Mouse (Mus musculus) embryonic facial prominence, embryonic 10.5 days (tissue): ENCODE results near the gene Hpcal1. TPM values are rescaled to one million over a fixed set of nuclear protein-coding genes. Genes with fewer than 3 reads are reported as not detected.

ENCODE experiments used
- DNase-seq: peaks from one replicate; pipeline ENCODE4 v3.0.0-alpha.2; 2017; ENCODE audit warnings: low spot score
- H3K27ac ChIP-seq: fragments of 300-500 bp; sonication (generic); replicated peaks from 2 replicates; pipeline ENCODE4 v1.5.1; 2016; ENCODE audit warnings: mild to moderate bottlenecking
- H3K27me3 ChIP-seq: fragments of 300-500 bp; sonication (generic); replicated peaks from 2 replicates; pipeline ENCODE4 v1.6.1; 2016; ENCODE audit warnings: low read depth, mild to moderate bottlenecking; ENCODE audit not compliant: poor library complexity, severe bottlenecking
- H3K36me3 ChIP-seq: fragments of 300-500 bp; sonication (generic); replicated peaks from 2 replicates; pipeline ENCODE4 v1.6.1; 2016; ENCODE audit warnings: mild to moderate bottlenecking, moderate library complexity
- H3K4me1 ChIP-seq: fragments of 300-500 bp; sonication (generic); 2 replicates; pipeline ENCODE4 v1.6.1; 2016
- H3K4me3 ChIP-seq: fragments of 300-500 bp; sonication (generic); 2 replicates; pipeline ENCODE4 v1.5.1; 2016; ENCODE audit warnings: mild to moderate bottlenecking, moderate library complexity
- H3K9me3 ChIP-seq: fragments of 300-500 bp; sonication (generic); 2 replicates; pipeline ENCODE4 v1.6.1; 2016; ENCODE audit warnings: mild to moderate bottlenecking
- WGBS: fragments of 180-500 bp; shearing (Covaris S2); methylation state at CpG from one replicate; pipeline ENCODE4 v1.1.7; 2016; 5-methylcytosine and 5-hydroxymethylcytosine counted together
- polyA plus RNA-seq: library from polyadenylated mRNA; unstranded; fragments of >200 nt; fragmentation: Nextera tagmentation; extraction: Ambion mirVana; gene quantifications from 2 replicates; pipeline ENCODE4 v1.2.1, GENCODE M21; 2016

Hpcal1 gene
- polyA plus RNA-seq, 1 experiment from 2014 or later, result 37.4 TPM

DNA sequence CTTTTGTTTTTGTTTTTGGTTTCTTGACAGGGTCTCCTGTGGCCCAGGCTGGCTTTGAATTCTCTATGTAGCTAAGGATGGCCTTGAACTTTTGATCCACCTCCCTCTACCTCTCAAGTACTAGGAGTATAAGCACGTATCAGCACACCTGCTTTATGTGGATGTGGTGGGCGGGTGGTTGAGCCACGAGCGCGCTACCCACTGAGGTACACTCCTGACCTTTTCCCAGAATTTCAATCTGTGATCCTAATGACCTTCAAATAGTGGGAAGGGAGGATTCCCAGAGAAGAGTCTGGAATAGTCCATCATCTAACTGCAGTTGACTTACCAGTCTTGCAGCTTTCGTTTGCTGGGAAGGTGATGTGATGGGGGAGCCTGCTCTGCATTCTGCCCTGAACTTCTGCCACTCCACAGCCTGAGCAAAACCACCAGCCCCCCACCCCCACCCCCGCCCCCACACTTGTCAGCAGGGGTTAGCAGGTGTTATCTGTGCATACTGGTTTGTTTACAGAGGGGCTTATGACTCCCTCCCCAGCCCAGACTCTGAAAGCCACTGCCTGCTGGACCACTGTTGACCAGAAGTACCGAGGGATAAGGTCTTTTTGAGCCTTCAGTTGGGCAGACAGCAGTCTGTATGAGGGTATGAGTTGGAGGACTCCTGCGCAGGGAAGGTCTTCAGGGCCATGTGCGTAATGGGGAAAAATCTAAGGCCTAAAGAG, 46.4 kb downstream of the Hpcal1 start:
- no peaks in the 10 kb centered on the region for H3K27me3 ChIP-seq
- WGBS, result 78% methylated on average over 10 of the region's 10 CpGs
- no peak overlapping the region for H3K4me3 ChIP-seq
- no peaks in the 10 kb centered on the region for H3K36me3 ChIP-seq
- no peaks in the 10 kb centered on the region for H3K9me3 ChIP-seq
- no peak overlapping the region for H3K27ac ChIP-seq
- no peak for DNase-seq
- peaks cover 57% of the 10 kb centered on the region for H3K4me1 ChIP-seq

DNA sequence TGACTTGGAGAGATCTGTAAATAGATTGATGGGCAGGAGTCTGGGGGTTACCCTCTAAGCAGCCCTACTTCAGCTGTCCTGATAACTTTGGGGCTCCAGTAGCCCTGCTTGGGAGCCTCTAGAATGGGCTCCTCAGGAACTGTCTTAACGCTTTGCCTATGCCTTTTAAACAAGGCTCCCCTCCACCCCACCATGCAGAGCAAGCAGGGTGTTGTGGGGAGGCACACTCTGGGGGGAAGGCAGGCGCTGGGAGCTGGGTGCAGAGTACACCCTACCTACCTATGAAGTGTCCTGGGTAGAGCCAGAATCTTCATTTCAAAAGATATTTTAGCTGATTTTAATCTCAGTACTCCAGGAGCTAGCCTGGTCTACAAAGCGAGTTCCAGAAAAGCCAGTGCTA, 47.2 kb downstream of the Hpcal1 start:
- H3K4me3 ChIP-seq, result no peak overlapping the region
- WGBS, result 79% methylated on average over 3 of the region's 3 CpGs
- H3K36me3 ChIP-seq, result no peaks in the 10 kb centered on the region
- H3K9me3 ChIP-seq, result no peaks in the 10 kb centered on the region
- H3K4me1 ChIP-seq, result peaks cover 57% of the 10 kb centered on the region
- H3K27me3 ChIP-seq, result no peaks in the 10 kb centered on the region
- no peak overlapping the region for H3K27ac ChIP-seq
- no peak for DNase-seq

DNA sequence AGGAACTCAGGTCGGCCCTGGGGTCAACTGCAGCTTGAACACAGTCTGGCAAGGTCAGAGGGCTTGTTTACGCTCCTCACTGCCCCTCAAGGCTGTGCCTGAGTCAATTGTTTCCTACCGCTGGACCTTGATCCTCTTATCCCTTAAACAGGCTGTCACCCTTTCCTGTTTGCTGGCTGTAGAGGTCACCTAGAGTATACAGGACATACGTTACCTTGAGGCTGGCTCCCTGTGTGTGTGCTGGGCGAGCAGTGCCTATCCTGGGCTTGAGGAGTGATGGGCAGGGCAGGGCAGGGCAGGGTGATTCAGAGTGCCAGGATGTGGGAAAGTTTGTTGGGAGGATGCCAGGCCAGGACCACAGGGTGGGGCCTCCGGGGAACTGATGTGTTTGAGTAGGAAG, 47.8 kb downstream of the Hpcal1 start:
- WGBS, result 26% methylated on average over 6 of the region's 6 CpGs
- no peak for DNase-seq
- Histone ChIP-seq H3K9me3 (no peaks in the 10 kb centered on the region), H3K4me3 (no peak overlapping the region), H3K4me1 (peaks cover 56% of the 10 kb centered on the region), H3K36me3 (no peaks in the 10 kb centered on the region), H3K27me3 (no peaks in the 10 kb centered on the region), H3K27ac (no peak overlapping the region)

DNA sequence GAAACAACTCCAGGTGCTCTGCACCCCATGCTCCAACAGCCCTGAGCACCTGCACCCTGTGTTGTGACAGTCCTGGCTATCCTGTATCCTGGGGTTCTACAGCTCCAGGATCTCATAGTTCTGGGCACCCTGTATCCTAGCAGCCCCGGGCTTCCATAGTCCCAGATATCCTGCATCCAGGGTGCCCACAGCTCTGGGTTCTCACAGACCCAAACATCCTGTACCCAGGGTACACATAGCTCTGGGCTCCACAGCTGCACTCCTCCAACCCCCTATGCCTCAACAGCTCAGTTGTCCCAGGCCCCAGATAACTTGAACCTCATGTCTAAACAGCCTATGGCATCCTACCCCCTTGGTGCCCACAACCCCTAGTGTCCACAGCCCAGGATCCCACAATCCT, 49.6 kb downstream of the Hpcal1 start:
- no peak for DNase-seq
- 91% methylated on average over 1 of the region's 1 CpGs for whole genome bisulfite sequencing
- no peak overlapping the region for H3K4me3 ChIP-seq
- H3K27ac ChIP-seq, result no peak overlapping the region
- no peaks in the 10 kb centered on the region for H3K9me3 ChIP-seq
- no peaks in the 10 kb centered on the region for H3K27me3 ChIP-seq
- no peaks in the 10 kb centered on the region for H3K36me3 ChIP-seq
- H3K4me1 ChIP-seq, result peaks cover 52% of the 10 kb centered on the region

DNA sequence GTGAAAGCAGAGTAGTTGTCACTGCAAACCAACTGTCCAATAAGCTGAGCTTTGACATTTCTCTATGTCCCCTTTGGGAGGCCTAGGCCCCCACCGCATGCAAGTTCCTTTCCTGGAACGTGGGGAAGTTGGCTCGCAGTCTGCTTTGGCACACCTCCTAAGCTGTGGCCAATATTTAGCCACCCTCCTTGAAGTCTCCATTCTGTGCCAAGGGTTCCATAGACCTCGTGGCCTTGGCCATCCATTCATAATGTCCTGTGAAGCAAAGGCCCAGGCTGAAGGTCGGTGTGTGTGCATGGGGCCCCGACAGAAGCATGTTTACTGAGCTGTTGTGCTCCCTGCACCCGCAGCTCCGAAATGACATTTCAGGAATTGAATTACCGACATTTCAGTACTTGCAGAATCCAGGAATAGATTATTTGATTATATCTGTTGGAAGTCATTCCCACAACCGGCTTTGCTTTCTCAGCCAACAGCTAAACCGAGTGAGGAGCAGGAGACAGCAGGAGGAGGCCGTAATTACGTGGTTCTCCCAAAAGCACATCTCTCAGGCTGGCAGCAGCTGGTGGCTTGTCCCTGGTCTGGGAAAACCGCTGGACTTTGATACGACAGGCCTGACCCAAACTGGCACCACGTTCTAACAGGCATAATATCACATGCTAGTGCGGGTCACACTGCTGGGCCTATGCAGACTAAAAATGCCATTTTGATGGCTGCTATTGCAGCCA, 51.1 kb downstream of the Hpcal1 start:
- no peak overlapping the region for H3K27ac ChIP-seq
- no peak for DNase-seq
- peaks cover 66% of the 10 kb centered on the region for H3K4me1 ChIP-seq
- WGBS, result 82% methylated on average over 17 of the region's 17 CpGs
- no peak overlapping the region for H3K4me3 ChIP-seq
- H3K27me3 ChIP-seq, result no peaks in the 10 kb centered on the region
- H3K36me3 ChIP-seq, result no peaks in the 10 kb centered on the region
- no peaks in the 10 kb centered on the region for H3K9me3 ChIP-seq

DNA sequence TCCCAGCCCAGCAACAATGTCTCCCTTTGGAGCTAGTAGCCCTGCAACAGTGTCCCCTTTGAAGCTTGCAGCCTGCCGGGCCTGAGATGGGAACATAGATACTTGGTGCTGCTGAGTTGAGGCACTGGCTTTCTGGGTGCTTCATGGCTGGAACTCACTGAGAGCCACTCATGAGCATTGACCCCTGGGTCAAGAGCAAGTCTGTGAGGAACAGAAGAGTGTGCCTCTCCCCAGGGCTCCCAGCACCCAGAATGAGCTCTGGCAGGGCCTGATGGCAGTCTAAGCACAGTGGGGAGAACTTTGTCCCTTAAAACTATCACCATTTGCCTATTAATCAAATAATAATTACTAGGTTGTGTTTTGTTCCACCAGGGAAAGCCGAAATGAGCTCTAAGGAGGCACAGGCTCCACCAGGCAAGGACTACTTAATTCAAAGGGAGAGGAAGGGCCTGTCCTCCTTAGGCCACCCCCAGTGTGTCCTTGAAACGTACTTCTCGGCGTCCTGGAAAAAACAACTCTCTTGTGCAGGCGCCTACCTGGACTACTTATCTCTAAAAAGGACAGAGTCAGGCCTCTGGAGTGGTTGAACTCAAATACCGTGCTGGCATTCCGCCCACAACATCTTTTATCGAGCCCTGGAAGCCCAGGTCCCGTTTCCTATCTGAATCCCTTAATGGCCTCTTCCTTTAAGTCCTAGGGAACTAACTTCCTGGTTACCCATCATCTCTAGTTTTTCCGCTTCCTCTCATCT, 52.1 kb downstream of the Hpcal1 start:
- DNase-seq, result no peak
- Histone ChIP-seq H3K36me3 (no peaks in the 10 kb centered on the region), H3K4me1 (peaks cover 66% of the 10 kb centered on the region), H3K27ac (0 out of 2 replicates have a peak overlapping the region, but pooled peaks have one; percentile 4), H3K9me3 (no peaks in the 10 kb centered on the region), H3K27me3 (no peaks in the 10 kb centered on the region), H3K4me3 (no peak overlapping the region)
- 79% methylated on average over 11 of the region's 11 CpGs for WGBS

DNA sequence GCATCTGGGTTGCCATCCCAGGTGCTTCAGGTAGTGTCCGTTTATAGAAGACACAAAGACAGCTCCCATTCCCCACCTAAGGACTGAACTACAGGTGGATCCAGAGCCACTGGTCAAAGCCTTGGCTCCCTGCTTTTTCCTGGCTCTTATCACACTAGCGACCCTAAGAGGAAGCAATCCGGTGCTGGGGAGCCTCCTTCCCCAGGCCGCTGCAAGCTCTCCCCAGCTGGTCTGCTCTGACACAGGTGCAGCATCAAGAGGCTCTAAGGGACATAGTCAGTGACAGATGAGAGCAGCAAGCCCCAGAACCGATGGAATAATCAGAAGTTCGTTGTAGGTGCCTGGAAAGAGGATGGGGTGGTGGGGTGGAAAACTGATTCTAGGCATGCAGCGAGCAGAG, 54.8 kb downstream of the Hpcal1 start:
- 79% methylated on average over 7 of the region's 7 CpGs for WGBS
- Histone ChIP-seq H3K4me3 (no peak overlapping the region), H3K27ac (no peak overlapping the region; the same call in 1 of the 2 replicates), H3K27me3 (no peaks in the 10 kb centered on the region), H3K9me3 (no peaks in the 10 kb centered on the region), H3K4me1 (peaks cover 66% of the 10 kb centered on the region), H3K36me3 (no peaks in the 10 kb centered on the region)
- no peak for DNase-seq

DNA sequence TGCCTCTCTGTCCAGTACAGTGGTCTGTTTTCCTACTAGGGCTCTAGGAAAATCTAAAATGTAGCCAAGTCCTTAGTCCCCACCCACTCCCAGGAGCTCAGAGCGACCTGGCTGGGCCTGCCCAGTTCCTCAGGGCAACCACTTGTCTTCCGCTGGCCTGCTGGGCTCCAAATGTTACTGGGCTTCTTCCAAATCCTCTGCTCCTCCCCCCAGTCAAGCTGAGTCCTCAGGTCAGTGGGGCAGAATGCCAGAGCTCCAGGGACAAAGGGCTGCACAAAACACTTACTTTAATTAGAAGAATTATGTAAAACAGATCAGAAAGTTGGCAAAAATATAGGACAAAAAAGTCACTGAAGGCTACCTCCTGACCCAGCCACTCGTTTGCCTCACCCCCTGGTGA, 56.1 kb downstream of the Hpcal1 start:
- no peaks in the 10 kb centered on the region for H3K9me3 ChIP-seq
- H3K4me3 ChIP-seq, result no peak overlapping the region
- peaks cover 66% of the 10 kb centered on the region for H3K4me1 ChIP-seq
- H3K27ac ChIP-seq, result peak overlapping the region; percentile 63; the same call in 1 of the 2 replicates
- 6% methylated on average over 3 of the region's 3 CpGs for WGBS
- no peaks in the 10 kb centered on the region for H3K27me3 ChIP-seq
- no peaks in the 10 kb centered on the region for H3K36me3 ChIP-seq
- peak; percentile 45 for DNase-seq

DNA sequence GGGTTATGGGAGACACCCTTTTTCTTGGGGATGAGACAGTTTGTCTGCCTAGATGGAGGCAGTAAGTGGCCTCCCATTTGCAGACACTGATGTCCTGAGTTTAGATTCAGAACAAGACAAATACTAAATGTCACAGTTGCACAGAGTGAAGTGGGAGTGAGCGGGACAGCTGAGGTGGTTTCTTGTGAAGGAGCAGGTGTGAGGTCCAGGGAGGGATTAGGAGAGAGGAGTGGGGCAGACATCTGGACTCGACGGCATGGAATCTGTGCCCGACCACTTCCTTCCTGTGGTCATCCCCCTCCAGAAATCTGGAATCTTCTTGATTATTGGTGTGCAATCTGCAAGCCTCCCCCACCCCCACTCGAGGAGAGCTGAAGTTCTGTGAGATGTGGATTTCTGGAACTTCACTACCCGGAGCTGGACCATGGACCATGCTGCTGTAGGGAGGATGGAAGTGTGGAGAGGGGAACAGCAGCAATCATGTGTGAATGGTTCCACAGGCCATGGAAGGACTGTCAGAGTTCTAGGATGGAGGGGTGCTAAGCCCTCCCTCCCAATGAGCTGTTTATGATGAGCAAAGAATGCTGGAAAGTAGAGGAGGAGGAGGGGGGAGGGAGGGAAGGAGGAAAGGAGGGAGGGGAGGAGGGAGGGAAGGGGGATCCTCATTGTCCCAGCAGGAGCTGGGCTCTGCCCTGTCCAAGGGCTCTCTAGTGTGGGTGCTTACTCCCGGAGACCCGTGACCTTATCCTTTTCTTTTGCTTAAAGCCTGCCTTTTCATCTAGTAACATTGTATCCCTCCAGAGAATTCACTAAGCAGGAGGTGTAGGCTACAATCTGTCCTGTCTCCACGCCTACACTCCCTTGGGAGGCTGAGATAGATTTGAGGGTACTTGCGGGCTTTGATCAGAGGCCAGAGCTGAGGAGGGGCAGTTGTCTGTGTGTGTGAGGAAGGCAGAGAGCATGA, 56.8 kb downstream of the Hpcal1 start:
- DNase-seq, result no peak
- H3K4me1 ChIP-seq, result peaks cover 61% of the 10 kb centered on the region
- no peaks in the 10 kb centered on the region for H3K36me3 ChIP-seq
- WGBS, result 31% methylated on average over 10 of the region's 10 CpGs
- no peaks in the 10 kb centered on the region for H3K9me3 ChIP-seq
- peak overlapping the region; percentile 63 for H3K27ac ChIP-seq
- H3K27me3 ChIP-seq, result no peaks in the 10 kb centered on the region
- H3K4me3 ChIP-seq, result no peak overlapping the region

DNA sequence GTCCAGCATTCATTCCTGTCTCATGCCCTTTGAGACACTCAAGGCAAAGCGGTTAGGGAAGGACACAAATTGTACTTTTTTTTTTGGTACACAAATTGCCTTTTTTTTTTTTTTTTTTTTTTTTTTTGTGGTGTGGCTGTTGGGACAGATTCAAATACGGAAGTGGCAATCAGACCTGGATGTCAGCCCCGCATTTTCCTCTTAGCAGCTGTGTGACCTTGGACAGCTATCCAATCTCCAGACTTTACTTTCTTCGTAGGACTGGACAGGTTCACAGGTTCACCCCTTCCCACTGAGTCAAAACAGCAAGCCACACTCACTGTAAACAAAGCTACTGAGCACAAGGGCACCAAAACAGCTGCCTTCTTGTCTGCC, 57.5 kb downstream of the Hpcal1 start:
- WGBS, result 31% methylated on average over 4 of the region's 4 CpGs
- peaks cover 61% of the 10 kb centered on the region for H3K4me1 ChIP-seq
- H3K27me3 ChIP-seq, result no peaks in the 10 kb centered on the region
- no peaks in the 10 kb centered on the region for H3K36me3 ChIP-seq
- no peaks in the 10 kb centered on the region for H3K9me3 ChIP-seq
- H3K4me3 ChIP-seq, result no peak overlapping the region
- no peak for DNase-seq
- peak overlapping the region; percentile 63; the same call in 1 of the 2 replicates for H3K27ac ChIP-seq

DNA sequence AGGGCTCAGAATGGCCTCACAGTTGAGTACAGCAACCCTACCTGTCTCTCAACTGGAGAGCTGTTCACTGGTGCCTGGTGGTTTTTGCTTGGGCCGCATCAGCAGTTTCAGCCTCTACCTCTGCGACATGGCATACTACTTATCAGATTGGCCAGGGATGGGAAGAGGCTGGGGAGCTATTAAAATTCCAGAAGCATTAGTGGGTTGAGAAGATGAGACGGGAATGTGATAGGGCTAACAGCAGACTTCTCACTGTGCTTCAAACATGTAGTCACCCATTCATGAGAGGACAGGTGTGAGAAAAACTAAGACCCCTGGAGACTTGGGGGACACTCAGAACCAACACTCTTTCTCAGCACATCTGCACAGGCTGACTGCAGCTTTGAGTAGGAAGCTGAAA, 59.1 kb downstream of the Hpcal1 start:
- Histone ChIP-seq H3K27ac (no peak overlapping the region), H3K4me1 (peaks cover 63% of the 10 kb centered on the region), H3K4me3 (no peak overlapping the region), H3K9me3 (no peaks in the 10 kb centered on the region), H3K36me3 (no peaks in the 10 kb centered on the region), H3K27me3 (no peaks in the 10 kb centered on the region)
- WGBS, result 61% methylated on average over 3 of the region's 3 CpGs
- no peak for DNase-seq

DNA sequence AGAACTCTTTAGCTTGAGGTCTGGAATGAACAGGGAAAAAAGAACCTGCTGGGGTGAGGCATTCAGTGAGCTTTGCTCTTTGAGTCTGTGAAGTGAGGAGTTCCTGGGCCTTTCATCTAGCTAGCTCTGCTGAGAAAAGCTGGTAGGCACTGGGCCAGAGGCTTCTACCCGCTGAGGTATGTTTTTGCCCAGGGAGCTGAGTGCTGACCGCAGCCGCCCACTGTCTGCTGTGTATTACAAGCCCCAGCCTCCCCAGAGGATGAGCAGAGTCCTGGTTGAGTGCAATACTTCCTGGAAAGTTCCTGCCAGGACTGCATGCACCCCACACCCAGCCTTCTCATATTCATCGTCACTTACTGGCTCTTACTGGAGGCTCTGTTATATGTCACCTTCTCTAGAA, 59.8 kb downstream of the Hpcal1 start:
- Histone ChIP-seq H3K4me3 (no peak overlapping the region), H3K9me3 (no peaks in the 10 kb centered on the region), H3K36me3 (no peaks in the 10 kb centered on the region), H3K27me3 (no peaks in the 10 kb centered on the region), H3K27ac (0 out of 2 replicates have a peak overlapping the region, but pooled peaks have one; percentile 12), H3K4me1 (peaks cover 56% of the 10 kb centered on the region)
- WGBS, result 75% methylated on average over 4 of the region's 4 CpGs
- DNase-seq, result no peak
